Mouse (Mus musculus): ENCODE data around the gene Mthfd1l. TPM values are rescaled to one million over a fixed set of nuclear protein-coding genes. Genes with fewer than 3 reads are reported as not detected.
"Not testable (repeated sequence)": the region's sequence is repeated elsewhere in the genome, so short reads cannot be mapped to it uniquely, and the experiment has no call there.

Gene Mthfd1l
- polyA plus RNA-seq, 1 experiment, result 1.6 TPM

GRCm38 (mm10) chr10:4071069-4071844 is 98.3 kb downstream of the Mthfd1l start:
- H3K27ac ChIP-seq (ENCODE audit: control insufficient read depth, insufficient read depth, low read depth, low read length), result no peak overlapping the region
- no peaks in the 10 kb centered on the region for H3K36me3 ChIP-seq (ENCODE audit: control insufficient read depth, insufficient read depth, low read length)
- H3K4me1 ChIP-seq (ENCODE audit: control insufficient read depth, insufficient read depth, low read length), result no peaks in the 10 kb centered on the region
- H3K4me3 ChIP-seq (ENCODE audit: control insufficient read depth, low read depth, low read length), result no peak overlapping the region
- TF ChIP-seq CTCF (IDR thresholded peaks at IDR 0.05; ENCODE audit: control insufficient read depth, insufficient read depth, insufficient replicate concordance, low read depth, low read length), result no peak
- H3K27me3 ChIP-seq (ENCODE audit: control insufficient read depth, insufficient read depth, low read length), result no peaks in the 10 kb centered on the region

- Histone ChIP-seq H3K27me3 (ENCODE audit: control insufficient read depth, insufficient read depth, low read length) (no peaks in the 10 kb centered on the region), H3K4me1 (ENCODE audit: control insufficient read depth, insufficient read depth, low read length) (no peaks in the 10 kb centered on the region), H3K27ac (ENCODE audit: control insufficient read depth, insufficient read depth, low read depth, low read length) (no peak overlapping the region), H3K36me3 (ENCODE audit: control insufficient read depth, insufficient read depth, low read length) (no peaks in the 10 kb centered on the region), H3K4me3 (ENCODE audit: control insufficient read depth, low read depth, low read length) (no peak overlapping the region)
- no peak for TF ChIP-seq POLR2A (IDR thresholded peaks at IDR 0.05; ENCODE audit: control insufficient read depth, low read depth, low read length)
Measured at GRCm38 (mm10) chr10:4071845-4072345, 99.0 kb downstream of the Mthfd1l start.

GRCm38 (mm10) chr10:4072491-4072890 is 99.6 kb downstream of the Mthfd1l start:
- H3K27ac ChIP-seq (ENCODE audit: control insufficient read depth, insufficient read depth, low read depth, low read length); H3K36me3 ChIP-seq (ENCODE audit: control insufficient read depth, insufficient read depth, low read length); H3K27me3 ChIP-seq (ENCODE audit: control insufficient read depth, insufficient read depth, low read length); H3K4me1 ChIP-seq (ENCODE audit: control insufficient read depth, insufficient read depth, low read length); H3K4me3 ChIP-seq (ENCODE audit: control insufficient read depth, low read depth, low read length): not testable (repeated sequence)

GRCm38 (mm10) chr10:4078220-4078840 is 105.4 kb downstream of the Mthfd1l start:
- no peaks in the 10 kb centered on the region for H3K36me3 ChIP-seq (ENCODE audit: control insufficient read depth, insufficient read depth, low read length)
- TF ChIP-seq POLR2A (IDR thresholded peaks at IDR 0.05; ENCODE audit: control insufficient read depth, low read depth, low read length), result no peak
- TF ChIP-seq CTCF (IDR thresholded peaks at IDR 0.05; ENCODE audit: control insufficient read depth, insufficient read depth, insufficient replicate concordance, low read depth, low read length), result no peak
- no peak overlapping the region for H3K4me3 ChIP-seq (ENCODE audit: control insufficient read depth, low read depth, low read length)
- H3K4me1 ChIP-seq (ENCODE audit: control insufficient read depth, insufficient read depth, low read length), result 0 out of 2 replicates have a peak, but pooled peaks cover 2% of the 10 kb centered on the region
- no peak overlapping the region for H3K27ac ChIP-seq (ENCODE audit: control insufficient read depth, insufficient read depth, low read depth, low read length)
- H3K27me3 ChIP-seq (ENCODE audit: control insufficient read depth, insufficient read depth, low read length), result no peaks in the 10 kb centered on the region

GRCm38 (mm10) chr10:4078979-4079630 is 106.2 kb downstream of the Mthfd1l start:
- H3K27ac ChIP-seq (ENCODE audit: control insufficient read depth, insufficient read depth, low read depth, low read length), result no peak overlapping the region

GRCm38 (mm10) chr10:4079643-4080244 is 106.8 kb downstream of the Mthfd1l start:
- Histone ChIP-seq H3K27ac (ENCODE audit: control insufficient read depth, insufficient read depth, low read depth, low read length) (no peak overlapping the region), H3K36me3 (ENCODE audit: control insufficient read depth, insufficient read depth, low read length) (no peaks in the 10 kb centered on the region), H3K4me1 (ENCODE audit: control insufficient read depth, insufficient read depth, low read length) (0 out of 2 replicates have a peak, but pooled peaks cover 2% of the 10 kb centered on the region), H3K4me3 (ENCODE audit: control insufficient read depth, low read depth, low read length) (no peak overlapping the region), H3K27me3 (ENCODE audit: control insufficient read depth, insufficient read depth, low read length) (no peaks in the 10 kb centered on the region)
- TF ChIP-seq POLR2A (IDR thresholded peaks at IDR 0.05; ENCODE audit: control insufficient read depth, low read depth, low read length) (no peak), CTCF (IDR thresholded peaks at IDR 0.05; ENCODE audit: control insufficient read depth, insufficient read depth, insufficient replicate concordance, low read depth, low read length) (no peak)

More at GRCm38 (mm10) chr10:4078979-4079630, 106.2 kb downstream of the Mthfd1l start:
- H3K4me3 ChIP-seq (ENCODE audit: control insufficient read depth, low read depth, low read length), result no peak overlapping the region
- no peaks in the 10 kb centered on the region for H3K36me3 ChIP-seq (ENCODE audit: control insufficient read depth, insufficient read depth, low read length)
- no peak for TF ChIP-seq CTCF (IDR thresholded peaks at IDR 0.05; ENCODE audit: control insufficient read depth, insufficient read depth, insufficient replicate concordance, low read depth, low read length)
- TF ChIP-seq POLR2A (IDR thresholded peaks at IDR 0.05; ENCODE audit: control insufficient read depth, low read depth, low read length), result no peak
- 0 out of 2 replicates have a peak, but pooled peaks cover 2% of the 10 kb centered on the region for H3K4me1 ChIP-seq (ENCODE audit: control insufficient read depth, insufficient read depth, low read length)
- no peaks in the 10 kb centered on the region for H3K27me3 ChIP-seq (ENCODE audit: control insufficient read depth, insufficient read depth, low read length)

- no peak overlapping the region for H3K4me3 ChIP-seq (ENCODE audit: control insufficient read depth, low read depth, low read length)
- H3K36me3 ChIP-seq (ENCODE audit: control insufficient read depth, insufficient read depth, low read length), result no peaks in the 10 kb centered on the region
- no peaks in the 10 kb centered on the region for H3K27me3 ChIP-seq (ENCODE audit: control insufficient read depth, insufficient read depth, low read length)
- no peak overlapping the region for H3K27ac ChIP-seq (ENCODE audit: control insufficient read depth, insufficient read depth, low read depth, low read length)
- no peak for TF ChIP-seq POLR2A (IDR thresholded peaks at IDR 0.05; ENCODE audit: control insufficient read depth, low read depth, low read length)
- no peak for TF ChIP-seq CTCF (IDR thresholded peaks at IDR 0.05; ENCODE audit: control insufficient read depth, insufficient read depth, insufficient replicate concordance, low read depth, low read length)
- H3K4me1 ChIP-seq (ENCODE audit: control insufficient read depth, insufficient read depth, low read length), result 0 out of 2 replicates have a peak, but pooled peaks cover 2% of the 10 kb centered on the region
Measured at GRCm38 (mm10) chr10:4083609-4084008, 110.7 kb downstream of the Mthfd1l start.
